Mouse (Mus musculus): Measurements from ENCODE around the gene Cdk4.
"Not testable (repeated sequence)": the region's sequence is repeated elsewhere in the genome, so short reads cannot be mapped to it uniquely, and the experiment has no call there.

The Cdk4 gene

DNA sequence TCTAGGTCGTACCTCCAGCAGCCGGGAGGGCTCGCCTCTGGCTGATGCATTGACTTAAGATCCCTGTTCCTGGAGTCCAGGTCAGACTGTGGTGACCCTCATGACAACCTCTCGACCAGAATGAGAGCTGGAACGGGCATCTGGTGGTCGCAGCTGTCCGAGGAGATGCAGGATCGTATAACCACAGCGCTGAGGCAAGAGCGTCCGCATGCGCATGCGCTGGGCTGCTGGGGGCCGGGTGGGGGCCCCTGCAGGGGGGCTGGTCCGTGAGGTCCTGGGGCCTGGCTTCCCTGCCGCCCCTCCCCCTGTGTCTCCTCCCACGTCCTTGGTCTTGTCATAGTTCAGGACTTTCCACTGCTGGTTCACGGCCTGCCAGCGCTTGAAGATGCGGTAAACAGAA, 6.8 kb upstream of the Cdk4 start:
- in situ Hi-C loops (cut with MboI): no loop called here

- in situ Hi-C loops (cut with MboI): no loop called here
Observed at GRCm38 (mm10) chr10:127058161-127058560, 5.2 kb upstream of the Cdk4 start.

DNA sequence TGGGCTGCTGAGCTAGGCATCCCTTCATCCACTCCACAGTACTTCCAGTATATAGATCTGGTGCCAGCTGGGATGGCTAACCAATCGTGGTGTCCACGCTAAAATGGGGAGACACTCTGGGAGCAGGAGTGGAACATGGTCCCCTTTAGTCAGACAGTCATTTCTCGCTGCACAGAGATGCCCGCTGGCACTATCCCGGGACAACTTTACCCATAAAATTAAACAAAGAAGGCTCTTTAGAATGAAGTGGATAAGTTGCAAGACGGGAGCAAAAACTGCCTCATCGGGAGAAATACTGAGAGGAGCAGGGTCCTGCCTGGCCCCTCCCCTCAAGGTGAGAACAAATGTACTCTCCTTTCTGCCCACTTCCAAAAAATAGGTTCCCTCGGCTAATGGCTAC, 4.6 kb upstream of the Cdk4 start:
- in situ Hi-C loops (cut with MboI): no loop called here

DNA sequence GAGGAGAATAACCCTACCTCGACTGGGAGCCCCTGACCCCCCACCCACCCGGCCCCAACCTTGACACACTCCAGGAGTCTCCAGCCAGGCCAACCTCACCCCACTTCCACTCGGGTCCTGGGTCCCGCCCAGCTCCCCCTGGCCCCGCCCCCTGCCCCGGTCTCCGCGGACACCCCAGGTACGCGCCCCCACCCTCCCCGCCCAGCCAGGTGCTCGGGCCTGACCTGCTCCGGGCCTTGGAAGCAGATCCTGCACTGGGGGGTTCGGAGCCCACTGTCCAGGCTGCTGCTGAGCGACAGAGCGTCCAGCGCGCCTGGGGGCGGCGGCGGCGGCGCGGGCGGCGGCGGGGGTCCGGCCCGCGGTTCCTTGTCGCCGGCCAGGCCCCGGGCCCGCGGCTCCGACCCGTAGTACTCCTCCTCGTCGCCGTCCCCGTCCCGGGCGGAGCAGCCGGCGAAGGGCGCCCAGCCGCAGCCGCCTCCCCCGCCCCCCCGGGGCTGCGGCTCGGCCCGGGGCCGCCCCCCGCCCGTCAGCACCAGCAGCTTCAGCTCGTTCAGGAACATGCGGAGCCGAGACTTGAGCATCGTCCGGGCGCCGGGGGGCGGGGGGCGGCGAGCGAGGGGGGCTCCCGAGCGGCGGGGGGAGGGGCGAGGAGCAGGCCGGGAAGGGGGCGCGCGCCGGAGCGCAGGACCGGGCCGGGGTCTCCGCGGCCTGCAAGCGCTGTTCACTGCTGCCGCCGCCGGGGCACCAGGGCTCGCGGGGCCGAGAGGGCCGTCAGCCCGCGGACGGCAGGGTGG, 4.0 kb upstream of the Cdk4 start:
- in situ Hi-C loops (cut with MboI): no loop called here

DNA sequence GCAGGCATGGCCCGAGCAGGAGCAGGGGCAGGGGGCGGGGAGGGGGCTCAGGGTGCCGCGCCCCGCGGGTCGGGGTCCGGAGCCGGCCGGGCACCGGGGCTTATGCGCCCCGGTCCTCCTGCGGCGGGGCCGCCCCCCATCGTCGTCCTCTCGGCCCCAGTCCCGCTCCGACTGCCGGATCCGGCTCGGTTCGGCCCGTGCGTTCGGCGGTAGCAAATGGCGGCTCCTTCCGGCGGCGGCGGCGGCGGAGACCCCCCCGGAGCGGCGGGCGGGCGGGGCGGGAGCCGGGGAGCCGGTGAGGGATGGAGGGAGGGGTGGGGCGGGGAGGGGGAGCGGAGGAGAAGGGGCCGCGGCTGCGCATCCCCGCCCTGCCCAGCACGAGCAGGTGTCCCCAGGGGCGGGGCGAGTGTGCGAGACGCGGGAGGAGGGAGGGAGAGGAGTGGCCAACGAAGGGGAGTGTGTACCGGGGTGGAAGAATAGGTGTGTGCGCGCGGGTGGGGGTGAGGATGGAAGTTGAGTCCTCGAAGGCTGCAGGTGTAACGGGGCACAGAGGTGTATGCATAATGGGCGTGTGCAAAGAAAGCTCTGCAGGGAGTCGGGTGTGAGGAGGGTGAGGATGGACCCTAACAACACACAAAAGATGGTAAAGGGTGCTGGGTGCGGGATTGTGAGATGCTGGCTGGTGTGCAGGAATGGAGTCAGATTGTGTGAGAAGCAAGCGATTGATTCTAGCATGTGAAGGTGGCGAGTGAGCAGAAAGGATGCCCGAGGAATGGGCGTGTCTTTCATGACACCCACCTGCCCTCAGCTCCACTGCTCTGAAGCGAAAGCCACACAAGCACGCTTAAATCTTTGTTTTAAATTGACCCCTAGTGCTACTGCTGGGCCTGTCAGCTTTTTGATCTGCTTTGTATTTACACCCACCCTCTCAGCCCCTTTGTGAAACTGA, 3.1 kb upstream of the Cdk4 start, which contains the start of gene March9:
Gene March9, minus strand, starts transcription at position 217 of the 949 bp plus-strand sequence.
- in situ Hi-C loops (cut with MboI): no loop called here

DNA sequence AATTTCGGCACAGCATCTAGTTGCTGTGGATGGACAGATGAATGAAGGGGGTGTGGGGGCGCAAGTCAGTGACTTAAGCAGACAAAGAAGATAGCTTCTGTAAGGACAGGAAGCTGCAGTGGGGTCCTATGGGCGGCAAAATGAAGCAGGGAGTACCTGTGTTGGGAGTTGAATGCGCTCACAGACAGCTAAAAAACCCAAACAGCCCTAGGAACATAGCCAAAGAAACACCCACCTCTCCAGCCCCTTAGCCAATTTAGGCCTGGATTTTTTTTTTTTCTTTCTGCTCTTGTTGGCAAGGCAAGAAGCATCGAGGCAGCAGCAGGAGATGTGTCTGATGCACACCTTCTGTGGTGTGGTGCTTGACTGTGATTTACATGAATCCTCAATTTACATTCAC, 2.2 kb upstream of the Cdk4 start:
- in situ Hi-C loops (cut with MboI): no loop called here

- in situ Hi-C loops (cut with MboI): no loop called here
Observed at GRCm38 (mm10) chr10:127061513-127061912, 1.8 kb upstream of the Cdk4 start.

- in situ Hi-C loops (cut with MboI): not testable (repeated sequence)
Observed at GRCm38 (mm10) chr10:127062101-127062500, 1.2 kb upstream of the Cdk4 start.

DNA sequence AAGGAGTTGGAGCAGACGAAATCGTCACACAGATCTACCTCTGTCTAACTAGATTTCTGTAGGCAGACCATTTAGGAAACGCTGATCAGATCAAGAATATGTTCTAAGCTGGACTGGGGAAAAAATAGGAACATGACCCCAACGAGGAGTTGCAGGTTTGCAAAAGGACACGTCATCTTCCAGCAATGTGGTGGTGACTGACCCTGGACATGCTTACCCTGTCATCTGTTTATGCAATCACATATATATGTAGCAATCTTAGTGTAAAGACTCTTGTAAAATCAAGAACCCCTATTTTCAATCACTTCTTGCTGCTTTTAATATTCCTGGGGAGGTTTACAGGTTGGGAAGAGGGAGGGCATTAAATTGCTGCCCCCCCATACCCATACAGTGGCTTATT, 831 bp upstream of the Cdk4 start:
- in situ Hi-C loops (cut with MboI): no loop called here

DNA sequence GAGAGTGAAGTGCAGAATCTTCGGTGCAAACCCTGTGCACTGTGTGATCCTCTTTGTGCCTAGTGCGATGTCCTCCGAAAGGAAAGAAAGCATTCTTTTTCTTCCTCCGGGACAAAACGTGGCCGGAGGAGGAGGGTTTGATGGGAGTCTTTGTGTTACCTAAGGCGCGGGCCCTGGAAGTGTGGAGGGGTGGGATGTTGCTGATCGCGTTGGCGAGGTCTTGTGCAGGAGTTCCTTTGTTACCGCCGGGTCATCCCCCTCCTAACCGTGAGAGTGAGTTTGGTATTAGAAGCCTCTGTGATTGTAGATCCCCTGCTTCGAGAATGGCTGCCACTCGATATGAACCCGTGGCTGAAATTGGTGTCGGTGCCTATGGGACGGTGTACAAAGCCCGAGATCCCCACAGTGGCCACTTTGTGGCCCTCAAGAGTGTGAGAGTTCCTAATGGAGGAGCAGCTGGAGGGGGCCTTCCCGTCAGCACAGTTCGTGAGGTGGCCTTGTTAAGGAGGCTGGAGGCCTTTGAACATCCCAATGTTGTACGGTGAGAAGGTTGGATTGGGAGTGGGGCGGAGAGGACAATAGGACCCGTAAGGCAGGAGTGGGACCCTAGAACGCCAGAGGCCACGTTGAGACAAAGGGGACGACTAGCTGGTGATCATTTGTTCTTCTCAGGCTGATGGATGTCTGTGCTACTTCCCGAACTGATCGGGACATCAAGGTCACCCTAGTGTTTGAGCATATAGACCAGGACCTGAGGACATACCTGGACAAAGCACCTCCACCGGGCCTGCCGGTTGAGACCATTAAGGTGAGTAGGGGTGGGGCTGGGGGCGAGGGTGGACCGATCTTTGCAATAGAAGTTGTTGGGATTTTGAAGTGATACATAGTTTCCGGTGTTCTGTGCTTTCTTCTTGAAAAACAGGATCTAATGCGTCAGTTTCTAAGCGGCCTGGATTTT, 858 bp downstream of the Cdk4 start:
- in situ Hi-C loops (cut with MboI): no loop called here

GRCm38 (mm10) chr10:127065981-127066380, 2.6 kb downstream of the Cdk4 start:
- in situ Hi-C loops (cut with MboI): no loop called here

- in situ Hi-C loops (cut with MboI): no loop called here
Observed at GRCm38 (mm10) chr10:127066519-127067018, 3.2 kb downstream of the Cdk4 start.

DNA sequence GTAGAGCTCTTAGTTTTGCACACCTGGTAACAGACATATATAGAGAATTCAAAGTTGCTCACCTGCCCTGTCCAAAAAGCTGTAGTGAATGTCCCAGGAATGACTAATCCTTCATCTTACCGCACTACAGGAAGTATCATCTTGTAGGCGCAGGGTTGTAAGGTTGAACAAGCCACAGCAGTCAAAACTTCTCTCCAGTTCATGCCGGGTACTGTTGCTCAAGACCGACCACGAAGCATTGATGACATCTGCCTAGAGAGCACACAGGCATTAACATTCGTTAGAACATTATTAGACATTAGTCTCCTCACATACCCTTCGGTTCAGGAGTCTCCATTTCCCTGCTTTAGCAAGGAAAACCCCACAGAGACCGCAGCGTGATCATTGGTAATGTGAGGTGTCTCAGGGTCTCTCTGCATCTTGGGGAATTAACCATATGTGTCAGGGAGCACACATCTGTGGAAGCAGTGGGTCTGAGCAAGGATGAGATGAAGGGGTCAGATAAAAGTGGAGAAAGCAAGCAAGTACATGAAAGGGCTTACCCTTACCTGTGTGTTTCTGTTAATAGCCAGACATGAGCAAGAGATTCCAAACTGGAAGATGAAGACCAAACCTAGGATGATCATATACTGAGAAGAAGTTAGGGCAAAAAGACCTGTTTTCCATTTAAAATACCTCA, 5.2 kb downstream of the Cdk4 start:
- in situ Hi-C loops (cut with MboI): no loop called here

DNA sequence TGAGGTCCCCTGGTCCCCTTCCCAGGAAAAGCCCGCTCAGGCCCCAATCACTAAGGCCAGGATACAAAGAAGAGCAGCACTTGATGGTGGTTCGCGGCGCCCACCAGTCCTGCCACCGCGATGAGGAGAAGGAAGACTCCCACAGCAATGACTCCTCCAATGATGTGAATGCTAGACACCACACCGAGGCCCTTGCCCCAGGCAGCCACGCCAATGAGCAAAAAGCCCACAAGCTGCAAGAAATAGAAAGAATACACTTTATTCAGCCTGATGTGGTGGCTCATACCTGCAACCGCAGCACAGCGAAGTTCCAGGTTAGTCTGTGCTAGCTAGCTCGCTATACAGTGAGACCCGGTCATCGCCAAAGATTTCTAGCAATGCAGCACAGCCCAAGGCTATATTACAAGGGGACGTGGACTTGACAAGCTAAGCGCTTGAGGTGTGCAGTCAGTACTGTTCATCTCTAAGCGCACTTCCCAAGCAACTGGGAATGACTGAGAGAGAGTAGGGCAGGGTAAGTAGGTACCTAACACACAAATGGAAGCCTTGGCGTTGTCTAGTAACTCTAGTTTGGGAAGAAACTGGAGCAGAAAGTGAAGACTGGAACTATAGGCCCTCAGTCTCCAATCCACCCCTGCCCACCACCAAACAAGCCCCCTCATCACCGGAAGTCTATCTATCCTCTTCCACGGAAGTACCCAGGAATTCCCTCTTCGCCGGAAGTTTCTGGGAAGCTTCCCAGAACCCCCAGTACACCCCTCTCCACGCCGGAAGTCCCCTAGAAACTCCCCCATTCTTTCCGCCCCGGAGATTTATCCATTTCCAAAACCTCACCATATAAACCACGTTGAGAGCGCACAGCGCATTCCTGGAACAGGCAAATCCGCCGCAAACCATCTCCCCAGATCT, 6.2 kb downstream of the Cdk4 start:
- in situ Hi-C loops (cut with MboI): no loop called here

- in situ Hi-C loops (cut with MboI): no loop called here
Observed at GRCm38 (mm10) chr10:127070190-127071121, 7.1 kb downstream of the Cdk4 start, which contains the start of gene Tspan31. TSS of gene Tspan31 (minus strand) at chr10:127070264.

DNA sequence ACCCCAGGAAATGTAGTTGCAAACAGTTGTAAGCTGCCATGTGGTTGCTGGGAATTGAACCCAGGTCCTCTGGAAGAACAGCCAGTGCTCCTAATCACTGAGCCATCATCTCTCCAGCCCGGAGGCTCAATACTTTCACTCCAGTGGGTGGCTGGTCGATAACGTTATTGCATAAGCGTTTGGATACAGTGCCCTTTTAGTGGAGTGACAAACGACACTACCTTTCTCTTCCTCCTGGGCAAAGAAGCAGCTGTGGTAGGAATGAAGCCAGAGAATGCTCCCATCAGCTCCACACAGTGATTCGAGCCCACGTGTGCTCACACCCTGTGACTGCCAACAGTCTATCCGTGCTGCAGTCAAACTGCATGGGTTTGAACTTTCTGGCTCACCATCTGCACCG, 7.9 kb downstream of the Cdk4 start:
- in situ Hi-C loops (cut with MboI): no loop called here

GRCm38 (mm10) chr10:127072270-127072669, 8.9 kb downstream of the Cdk4 start:
- in situ Hi-C loops (cut with MboI): not testable (repeated sequence)

GRCm38 (mm10) chr10:127072969-127073368, 9.6 kb downstream of the Cdk4 start:
- in situ Hi-C loops (cut with MboI): not testable (repeated sequence)

DNA sequence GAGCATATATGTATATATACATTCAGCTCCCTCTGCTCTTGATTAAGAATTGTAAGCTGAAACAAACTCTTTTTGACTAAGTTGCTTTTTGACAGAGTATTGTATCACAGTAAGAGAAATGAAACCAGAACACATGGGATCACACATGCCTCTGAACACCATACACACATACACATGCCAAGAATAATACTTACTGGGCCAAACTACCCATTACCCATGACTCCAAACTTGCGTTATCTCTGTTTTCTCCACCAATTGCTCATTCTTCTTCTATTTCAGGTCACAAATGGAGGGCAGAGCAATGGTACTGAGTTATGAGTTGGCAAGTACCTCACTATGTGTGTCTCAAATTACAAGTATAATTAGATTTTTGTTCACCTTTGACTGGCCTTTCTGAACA, 10.6 kb downstream of the Cdk4 start:
- in situ Hi-C loops (cut with MboI): no loop called here
